Comparison of ENCODE assay signal across 8 mouse cellular contexts in genomic region chr2:169035315-169035714, GRCm38 (mm10).
DNase-seq lines count a peak whose midpoint lies in the region; ATAC-seq and TF ChIP-seq lines count a peak whose summit lies in the region.

No protein-coding gene starts in this region.

- no peak overlapping the region for H3K9ac ChIP-seq in hindbrain, postnatal 0 days (replicated peaks; ENCODE audit: low read length)
- no peak overlapping the region for H3K9ac ChIP-seq in hindbrain, embryonic 16.5 days (ENCODE audit: low read depth, low read length)
- H3K9ac ChIP-seq in intestine, embryonic 16.5 days (ENCODE audit: low read depth, low read length) = no peak overlapping the region

- H3K27me3 ChIP-seq in hindbrain, postnatal 0 days (ENCODE audit: insufficient read depth, low read length) = no peaks in the 10 kb centered on the region
- no peaks in the 10 kb centered on the region for H3K27me3 ChIP-seq in hindbrain, embryonic 16.5 days (replicated peaks; ENCODE audit: control insufficient read depth, insufficient read depth, low read length)
- H3K27me3 ChIP-seq in intestine, embryonic 16.5 days (replicated peaks; ENCODE audit: control insufficient read depth, insufficient read depth, low read length) = no peaks in the 10 kb centered on the region

- H3K4me1 ChIP-seq in hindbrain, postnatal 0 days (ENCODE audit: insufficient read depth, low read length) = no peaks in the 10 kb centered on the region
- H3K4me1 ChIP-seq in hindbrain, embryonic 16.5 days (ENCODE audit: control insufficient read depth, insufficient read depth, low read depth, low read length) = no peaks in the 10 kb centered on the region
- no peaks in the 10 kb centered on the region for H3K4me1 ChIP-seq in intestine, embryonic 16.5 days (ENCODE audit: control insufficient read depth, insufficient read depth, low read length)

- ATAC-seq in hindbrain, postnatal 0 days = no peak
- ATAC-seq in hindbrain, embryonic 16.5 days = no peak
- ATAC-seq in intestine, embryonic 16.5 days = no peak

- peak; percentile 17 for DNase-seq in hindbrain, postnatal 0 days (ENCODE audit: low spot score)
- peak; percentile 7 for DNase-seq in urinary bladder, postnatal 14 days (ENCODE audit: low spot score)
- no peak for DNase-seq in urinary bladder, postnatal 10 days (ENCODE audit: low spot score)
- peak; percentile 46 for DNase-seq in forelimb bud, embryonic 11.5 days (ENCODE audit: low read depth, low spot score)
- DNase-seq in retina, postnatal 7 days (ENCODE audit: low read depth, low spot score) = peak; percentile 6
- no peak for DNase-seq in gastrocnemius, postnatal 25 days

- no peak overlapping the region for H3K4me2 ChIP-seq in hindbrain, postnatal 0 days (ENCODE audit: low read depth, low read length)
- no peak overlapping the region for H3K4me2 ChIP-seq in hindbrain, embryonic 16.5 days (ENCODE audit: low read length)
- no peak overlapping the region for H3K4me2 ChIP-seq in intestine, embryonic 16.5 days (ENCODE audit: low read depth, low read length)

- peak; percentile 68 for TF ChIP-seq CTCF in hindbrain, postnatal 0 days (IDR thresholded peaks at IDR 0.05; ENCODE audit: low read depth)

- H3K4me3 ChIP-seq in hindbrain, postnatal 0 days (ENCODE audit: low read length) = no peak overlapping the region
- no peak overlapping the region for H3K4me3 ChIP-seq in hindbrain, embryonic 16.5 days (ENCODE audit: low read length)
- H3K4me3 ChIP-seq in intestine, embryonic 16.5 days (ENCODE audit: low read length) = no peak overlapping the region

- no peaks in the 10 kb centered on the region for H3K36me3 ChIP-seq in hindbrain, postnatal 0 days (ENCODE audit: insufficient read depth, low read length)
- no peaks in the 10 kb centered on the region for H3K36me3 ChIP-seq in hindbrain, embryonic 16.5 days (ENCODE audit: control insufficient read depth, insufficient read depth, low read length)
- no peaks in the 10 kb centered on the region for H3K36me3 ChIP-seq in intestine, embryonic 16.5 days (ENCODE audit: control insufficient read depth, insufficient read depth, low read length)

- H3K9me3 ChIP-seq in hindbrain, postnatal 0 days (ENCODE audit: low read length) = no peaks in the 10 kb centered on the region
- H3K9me3 ChIP-seq in hindbrain, embryonic 16.5 days (ENCODE audit: control insufficient read depth, low read length) = no peaks in the 10 kb centered on the region
- H3K9me3 ChIP-seq in intestine, embryonic 16.5 days (ENCODE audit: control insufficient read depth, low read length) = no peaks in the 10 kb centered on the region

- WGBS in hindbrain, postnatal 0 days = 39% methylated on average over 3 of the region's 3 CpGs
- 38% methylated on average over 3 of the region's 3 CpGs for WGBS in hindbrain, embryonic 16.5 days
- WGBS in intestine, embryonic 16.5 days = 28% methylated on average over 3 of the region's 3 CpGs

- H3K27ac ChIP-seq in hindbrain, postnatal 0 days = no peak overlapping the region
- no peak overlapping the region for H3K27ac ChIP-seq in hindbrain, embryonic 16.5 days (ENCODE audit: low read depth, low read length)
- no peak overlapping the region for H3K27ac ChIP-seq in intestine, embryonic 16.5 days (ENCODE audit: low read length)

Comparison
In these comparisons a context has a peak if more than half of its experiments do, and no peak if none do; other contexts are left out.
1. DNase-seq: peak in hindbrain, postnatal 0 days (single experiment), urinary bladder, postnatal 14 days (single experiment), forelimb bud, embryonic 11.5 days (single experiment) and retina, postnatal 7 days (single experiment); none in urinary bladder, postnatal 10 days (single experiment) and gastrocnemius, postnatal 25 days (single experiment).